Mouse (Mus musculus) neural tube, embryonic 15.5 days (tissue): ENCODE measurements around the gene Atf7. TPM values are rescaled to one million over a fixed set of nuclear protein-coding genes. Genes with fewer than 3 reads are reported as not detected.
"Not testable (repeated sequence)": the region's sequence is repeated elsewhere in the genome, so short reads cannot be mapped to it uniquely, and the experiment has no call there.

ENCODE experiments used
- ATAC-seq: fragments of 200-750 bp; cut with Nextera tagmentation; 2 replicates; pipeline ENCODE4 v1.8.0; 2017; ENCODE audit warnings: mild to moderate bottlenecking, moderate TSS enrichment, moderate library complexity; ENCODE audit not compliant: low FRiP score
- H3K27ac ChIP-seq: fragments of 300-500 bp; sonication (generic); replicated peaks from 2 replicates; pipeline ENCODE4 v1.5.1; 2015; ENCODE audit warnings: mild to moderate bottlenecking, inconsistent platforms
- H3K27me3 ChIP-seq: fragments of 300-500 bp; sonication (generic); replicated peaks from 2 replicates; pipeline ENCODE4 v1.6.1; 2015; ENCODE audit warnings: inconsistent platforms
- H3K36me3 ChIP-seq: fragments of 300-500 bp; sonication (generic); 2 replicates; pipeline ENCODE4 v1.6.1; 2015; ENCODE audit warnings: inconsistent platforms
- H3K4me1 ChIP-seq: fragments of 300-500 bp; sonication (generic); 2 replicates; pipeline ENCODE4 v1.6.1; 2015; ENCODE audit warnings: inconsistent platforms
- H3K4me2 ChIP-seq: fragments of 300-500 bp; sonication (generic); 2 replicates; pipeline ENCODE4 v1.6.1; 2015; ENCODE audit warnings: inconsistent platforms, mild to moderate bottlenecking, moderate library complexity
- H3K4me3 ChIP-seq: fragments of 300-500 bp; sonication (generic); replicated peaks from 2 replicates; pipeline ENCODE4 v1.5.1; 2015; ENCODE audit warnings: mild to moderate bottlenecking, inconsistent platforms
- H3K9ac ChIP-seq: fragments of 300-500 bp; sonication (generic); replicated peaks from 2 replicates; pipeline ENCODE4 v1.6.1; 2015; ENCODE audit warnings: mild to moderate bottlenecking, inconsistent platforms
- H3K9me3 ChIP-seq: fragments of 300-500 bp; sonication (generic); replicated peaks from 2 replicates; pipeline ENCODE4 v1.6.1; 2016; ENCODE audit warnings: inconsistent platforms
- WGBS: fragments of 180-500 bp; shearing (Covaris S2); methylation state at CpG from one replicate; pipeline ENCODE4 v1.1.7; 2015; ENCODE audit warnings: mixed read lengths; 5-methylcytosine and 5-hydroxymethylcytosine counted together
- polyA plus RNA-seq: library from polyadenylated mRNA; unstranded; fragments of >200 nt; fragmentation: Nextera tagmentation; extraction: Ambion mirVana; gene quantifications from 2 replicates; pipeline ENCODE4 v1.2.1, GENCODE M21; 2015

Atf7 gene
- polyA plus RNA-seq, 1 experiment from 2014 or later = 16.6 TPM

DNA sequence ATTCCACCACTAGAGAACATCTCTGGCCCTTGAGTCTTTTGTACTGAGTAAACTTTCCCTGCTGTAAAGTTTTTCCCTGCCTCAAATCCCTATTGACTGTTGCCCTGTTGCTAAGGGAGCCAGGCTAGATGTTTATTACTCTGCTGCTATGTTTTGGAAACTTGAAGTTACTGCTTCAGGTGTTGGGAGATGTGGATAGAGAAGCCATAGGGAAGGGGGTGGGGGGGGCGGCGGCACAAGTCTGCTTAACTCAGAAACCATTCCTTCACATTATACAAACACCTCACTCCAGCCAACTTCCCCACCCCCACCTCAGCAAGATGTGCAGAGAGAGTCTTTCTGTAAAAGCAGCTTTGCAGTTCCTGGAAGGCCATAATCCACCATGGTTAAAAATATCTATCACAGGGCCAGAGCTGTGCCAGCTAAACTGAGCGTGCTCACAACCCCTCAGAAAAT is 32.7 kb upstream of the Atf7 start:
- H3K27ac ChIP-seq = peak overlapping the region; percentile 76
- peaks cover 18% of the 10 kb centered on the region for H3K36me3 ChIP-seq
- ATAC-seq = no peak
- H3K4me2 ChIP-seq = no peak overlapping the region
- H3K4me1 ChIP-seq = peaks cover 20% of the 10 kb centered on the region
- H3K9me3 ChIP-seq = no peaks in the 10 kb centered on the region
- H3K4me3 ChIP-seq = no peak overlapping the region
- H3K9ac ChIP-seq = no peak overlapping the region
- 57% methylated on average over 3 of the region's 3 CpGs for WGBS
- H3K27me3 ChIP-seq = no peaks in the 10 kb centered on the region

DNA sequence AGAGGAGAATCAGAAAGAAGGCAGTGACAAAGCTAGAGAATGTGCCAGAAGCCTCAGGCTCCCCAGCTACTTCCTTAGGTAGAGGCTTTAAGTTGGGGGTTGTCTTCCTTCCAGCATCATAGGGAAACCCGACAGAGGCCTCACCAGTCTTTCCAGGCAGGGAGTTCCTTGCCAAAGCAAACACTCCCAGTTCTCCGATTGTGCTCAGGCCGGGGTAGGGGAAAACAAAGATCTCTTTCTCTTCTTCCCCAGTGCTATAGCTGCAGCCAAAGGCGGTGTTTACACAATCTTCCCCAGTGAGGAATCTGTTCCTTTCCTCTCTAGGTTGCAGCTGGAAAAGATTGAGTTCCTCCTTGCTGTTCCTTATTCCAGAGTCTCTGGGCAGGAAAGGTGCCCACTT is 31.4 kb upstream of the Atf7 start:
- ATAC-seq = peak; percentile 53; the same call in 1 of the 2 replicates
- peak overlapping the region; percentile 76 for H3K27ac ChIP-seq
- no peaks in the 10 kb centered on the region for H3K9me3 ChIP-seq
- 23% methylated on average over 4 of the region's 4 CpGs for WGBS
- H3K4me1 ChIP-seq = peaks cover 20% of the 10 kb centered on the region
- H3K27me3 ChIP-seq = no peaks in the 10 kb centered on the region
- peaks cover 10% of the 10 kb centered on the region for H3K36me3 ChIP-seq
- no peak overlapping the region; the same call in 1 of the 2 replicates for H3K4me2 ChIP-seq
- no peak overlapping the region for H3K9ac ChIP-seq
- H3K4me3 ChIP-seq = no peak overlapping the region

DNA sequence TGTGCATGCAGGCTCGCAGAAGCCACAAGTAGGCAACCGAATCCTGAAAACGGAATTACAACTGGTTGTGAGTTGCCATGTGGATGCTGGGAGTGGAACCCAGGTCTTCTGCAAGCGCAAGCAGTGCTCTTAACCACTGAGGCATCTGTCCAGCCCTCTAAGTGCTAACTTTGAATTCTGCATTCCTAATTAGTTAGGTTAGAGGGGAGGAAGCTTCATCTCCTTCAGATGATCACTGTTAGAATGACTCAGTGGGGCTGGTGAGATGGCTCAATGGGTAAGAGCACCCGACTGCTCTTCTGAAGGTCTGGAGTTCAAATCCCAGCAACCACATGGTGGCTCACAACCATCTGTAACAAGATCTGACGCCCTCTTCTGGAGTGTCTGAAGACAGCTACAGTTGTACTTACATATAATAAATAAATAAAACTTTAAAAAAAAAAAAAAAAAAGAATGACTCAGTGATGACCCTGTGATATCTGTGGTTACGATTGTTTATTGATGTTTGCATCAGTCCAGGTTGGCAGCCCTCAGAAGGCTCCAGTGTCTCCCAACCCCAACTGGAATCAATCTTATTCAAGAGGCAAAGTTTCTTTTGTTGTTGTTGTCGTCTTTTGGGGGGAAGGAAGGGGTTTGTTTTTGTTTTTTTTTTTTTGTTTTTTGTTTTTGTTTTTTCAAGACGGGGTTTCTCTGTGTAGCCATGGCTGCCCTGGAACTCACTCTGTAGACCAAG is 26.8 kb upstream of the Atf7 start:
- H3K4me2 ChIP-seq, H3K36me3 ChIP-seq, H3K27me3 ChIP-seq, H3K9ac ChIP-seq, ATAC-seq, H3K27ac ChIP-seq, H3K9me3 ChIP-seq, H3K4me3 ChIP-seq: not testable (repeated sequence)
- WGBS = 93% methylated on average over 8 of the region's 9 CpGs
- peaks cover 10% of the 10 kb centered on the region for H3K4me1 ChIP-seq

DNA sequence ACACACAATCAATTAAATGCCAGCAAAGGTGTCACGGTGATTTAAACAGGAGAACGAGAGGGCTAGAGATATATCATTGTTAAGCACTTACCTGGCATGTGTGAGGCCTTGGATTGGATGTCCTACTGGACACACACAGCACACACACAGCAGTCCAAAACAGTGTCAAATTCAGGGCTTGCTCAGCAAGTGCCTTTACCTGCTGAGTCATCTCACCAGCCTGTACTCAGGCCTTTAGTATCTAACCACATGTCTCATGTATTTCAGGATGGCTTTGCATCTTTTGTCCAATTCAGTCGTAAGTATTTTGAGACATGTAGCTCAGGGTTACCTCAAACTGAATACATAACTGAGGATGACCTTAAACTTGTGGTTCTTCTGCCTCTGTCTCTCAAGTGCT is 25.8 kb upstream of the Atf7 start:
- Histone ChIP-seq H3K4me2 (no peak overlapping the region), H3K4me1 (peaks cover 4% of the 10 kb centered on the region; the same call in 1 of the 2 replicates), H3K9ac (no peak overlapping the region), H3K27me3 (no peaks in the 10 kb centered on the region), H3K36me3 (no peaks in the 10 kb centered on the region), H3K27ac (no peak overlapping the region), H3K4me3 (no peak overlapping the region), H3K9me3 (no peaks in the 10 kb centered on the region)
- ATAC-seq = no peak
- WGBS = 85% methylated on average over 3 of the region's 3 CpGs

DNA sequence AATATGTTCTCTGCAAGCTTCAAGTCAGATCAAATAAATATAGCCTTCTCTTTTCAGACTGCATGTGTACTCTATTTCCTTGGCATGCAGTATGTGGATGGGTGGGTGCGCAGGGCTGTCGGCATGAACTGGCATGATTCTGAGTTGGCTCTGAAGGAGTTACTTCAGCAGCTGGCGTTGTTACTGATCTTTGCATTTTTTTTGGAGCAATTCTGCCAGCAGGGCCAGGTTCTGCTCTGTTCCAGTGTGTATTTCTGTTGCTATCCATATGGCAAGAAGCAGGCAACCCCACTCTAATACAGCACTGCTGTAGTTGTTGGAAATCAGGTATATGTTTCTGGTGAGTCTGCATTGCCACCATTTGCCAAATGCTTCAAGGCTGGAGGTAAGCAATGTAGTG is 10.6 kb upstream of the Atf7 start:
- Histone ChIP-seq H3K27ac (no peak overlapping the region), H3K36me3 (no peaks in the 10 kb centered on the region), H3K27me3 (no peaks in the 10 kb centered on the region), H3K4me1 (no peaks in the 10 kb centered on the region), H3K4me2 (no peak overlapping the region), H3K9me3 (no peaks in the 10 kb centered on the region), H3K4me3 (no peak overlapping the region), H3K9ac (no peak overlapping the region)
- ATAC-seq = no peak
- 83% methylated on average over 3 of the region's 3 CpGs for WGBS

DNA sequence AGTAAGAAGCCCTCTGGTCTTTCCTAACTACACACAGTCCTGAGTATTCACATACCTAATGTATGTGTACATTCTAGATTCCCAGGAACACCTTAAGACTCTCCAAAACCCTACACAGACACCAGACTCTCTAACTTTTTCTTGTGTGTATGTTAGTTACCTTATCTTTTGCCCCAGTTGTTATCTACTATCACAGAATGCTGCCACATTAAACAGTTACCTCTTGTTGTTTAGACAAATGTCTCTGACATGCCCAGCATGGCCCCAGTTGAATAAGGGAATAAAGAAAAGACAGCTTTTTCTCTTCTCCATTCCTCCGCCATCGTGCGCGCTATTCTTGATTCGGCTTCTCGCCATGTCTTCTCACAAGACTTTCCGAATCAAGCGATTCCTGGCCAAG is 9.4 kb upstream of the Atf7 start:
- 94% methylated on average over 8 of the region's 8 CpGs for WGBS
- H3K4me2 ChIP-seq = no peak overlapping the region
- no peak for ATAC-seq

DNA sequence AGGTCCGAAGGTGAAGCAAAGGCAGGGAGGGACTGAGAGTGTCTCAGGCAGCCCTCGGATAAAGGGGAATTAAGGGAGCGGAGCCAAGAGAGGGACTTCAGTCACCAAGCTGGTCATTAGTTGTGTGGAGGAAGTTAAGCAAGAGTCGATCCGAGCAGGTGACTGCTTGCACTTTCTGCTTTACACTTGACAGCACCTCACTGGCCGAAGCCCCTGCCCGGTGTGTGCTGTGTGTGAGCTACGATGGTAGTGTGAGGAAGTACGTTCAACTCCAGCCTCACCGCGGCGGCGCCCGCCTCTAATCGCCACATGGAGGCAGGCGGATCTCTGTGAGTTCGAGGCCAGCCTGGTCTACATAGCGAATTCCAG is 407 bp upstream of the Atf7 start:
- WGBS = under 1% methylated on average over 18 of the region's 18 CpGs
- no peaks in the 10 kb centered on the region for H3K36me3 ChIP-seq
- ATAC-seq = no peak; the same call in 1 of the 2 replicates

More for the DNA sequence above, 9.4 kb upstream of the Atf7 start:
- Histone ChIP-seq H3K9ac (no peak overlapping the region), H3K36me3 (no peaks in the 10 kb centered on the region), H3K4me1 (no peaks in the 10 kb centered on the region), H3K9me3 (no peaks in the 10 kb centered on the region), H3K27me3 (no peaks in the 10 kb centered on the region), H3K4me3 (no peak overlapping the region), H3K27ac (no peak overlapping the region)

DNA sequence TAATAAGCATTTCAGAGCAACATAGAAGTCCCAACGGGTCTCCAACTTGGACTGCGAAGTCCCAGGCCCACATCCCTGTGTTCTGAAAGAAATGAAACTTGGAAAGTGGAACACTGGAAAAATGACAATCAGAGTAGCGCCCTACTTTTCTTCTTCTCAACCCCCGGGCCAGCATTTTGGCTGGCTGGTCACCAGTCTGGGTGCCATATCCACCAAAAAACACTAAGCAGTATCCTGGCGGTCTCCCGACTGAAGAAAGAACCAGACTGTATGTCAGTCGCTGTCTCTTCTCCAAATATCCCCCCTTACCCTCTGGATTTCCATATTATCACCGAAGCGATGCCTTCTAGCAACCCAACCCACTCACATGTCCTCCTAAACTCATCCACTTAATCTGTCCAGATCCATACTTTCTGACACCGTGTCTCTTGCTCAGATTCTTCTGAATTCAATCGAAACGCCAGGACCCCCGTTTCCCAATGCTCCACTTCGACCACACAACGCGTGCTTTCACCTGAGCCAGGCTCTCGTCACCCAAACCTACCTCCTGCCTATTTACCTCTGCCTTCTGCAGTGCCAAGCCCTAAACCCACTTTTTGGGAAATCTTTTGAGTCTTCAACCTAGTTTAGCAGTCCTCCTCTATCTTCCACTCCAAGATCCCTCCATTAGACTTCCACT is 834 bp downstream of the Atf7 start:
- peak; percentile 18 for ATAC-seq
- H3K27ac ChIP-seq = peak overlapping the region; percentile 68

More for the DNA sequence above, 407 bp upstream of the Atf7 start:
- peak overlapping the region; percentile 89 for H3K4me2 ChIP-seq
- peak overlapping the region; percentile 98 for H3K27ac ChIP-seq
- H3K9me3 ChIP-seq = no peaks in the 10 kb centered on the region
- peak overlapping the region; percentile 90 for H3K4me3 ChIP-seq
- peaks cover 21% of the 10 kb centered on the region for H3K4me1 ChIP-seq
- H3K9ac ChIP-seq = peak overlapping the region; percentile 73
- no peaks in the 10 kb centered on the region for H3K27me3 ChIP-seq

DNA sequence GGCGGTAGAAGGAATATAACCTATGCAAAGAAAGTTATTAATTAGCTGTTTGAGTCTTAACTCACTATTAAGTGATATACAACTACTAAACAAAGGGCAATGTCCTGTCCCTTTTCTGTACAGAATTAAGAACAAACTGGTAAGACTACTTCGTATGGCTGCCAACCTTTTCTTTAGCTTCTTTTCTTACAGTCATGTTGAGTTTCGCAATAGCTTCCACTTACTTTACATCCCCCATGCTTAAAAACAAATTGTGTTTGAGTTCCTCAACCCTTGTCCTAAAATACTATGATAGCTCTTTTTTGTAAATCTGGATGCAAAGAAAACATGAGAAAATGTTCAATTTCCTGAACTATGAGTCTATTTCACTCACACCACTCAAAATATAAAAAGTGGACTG is 2.1 kb downstream of the Atf7 start:
- 80% methylated on average over 3 of the region's 3 CpGs for WGBS
- Histone ChIP-seq H3K4me2 (peak overlapping the region; percentile 89; the same call in 1 of the 2 replicates), H3K27me3 (no peaks in the 10 kb centered on the region), H3K4me1 (peaks cover 21% of the 10 kb centered on the region), H3K4me3 (no peak overlapping the region), H3K36me3 (no peaks in the 10 kb centered on the region), H3K9ac (no peak overlapping the region), H3K9me3 (no peaks in the 10 kb centered on the region), H3K27ac (no peak overlapping the region)
- ATAC-seq = no peak

More for the DNA sequence above, 834 bp downstream of the Atf7 start:
- Histone ChIP-seq H3K4me3 (peak overlapping the region; percentile 90), H3K36me3 (no peaks in the 10 kb centered on the region), H3K4me2 (peak overlapping the region; percentile 89), H3K9me3 (no peaks in the 10 kb centered on the region), H3K4me1 (peaks cover 21% of the 10 kb centered on the region), H3K9ac (peak overlapping the region; percentile 73), H3K27me3 (no peaks in the 10 kb centered on the region)
- WGBS = 4% methylated on average over 17 of the region's 17 CpGs

DNA sequence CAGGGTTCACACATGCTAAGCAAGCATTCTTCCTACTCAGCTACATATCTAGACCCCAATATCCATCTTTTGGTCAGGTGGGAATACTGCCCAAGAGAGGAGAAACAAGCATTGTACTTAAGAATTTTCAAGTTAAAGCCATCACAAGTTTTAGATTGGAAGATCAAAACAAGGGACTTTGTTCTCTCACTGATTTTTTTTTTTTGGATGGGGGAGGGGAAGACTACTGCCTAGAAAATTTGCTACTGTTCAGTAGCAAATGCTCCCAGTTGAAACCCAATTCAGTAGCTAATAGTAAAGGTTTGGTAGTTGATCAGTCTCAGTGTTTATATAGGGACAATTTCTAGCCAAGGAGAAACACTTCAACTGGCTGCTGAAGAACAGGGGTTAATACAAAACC is 2.7 kb downstream of the Atf7 start:
- ATAC-seq = no peak
- Histone ChIP-seq H3K36me3 (no peaks in the 10 kb centered on the region), H3K27ac (no peak overlapping the region), H3K27me3 (no peaks in the 10 kb centered on the region), H3K4me3 (no peak overlapping the region), H3K9ac (no peak overlapping the region), H3K4me2 (no peak overlapping the region), H3K4me1 (peaks cover 21% of the 10 kb centered on the region), H3K9me3 (no peaks in the 10 kb centered on the region)

DNA sequence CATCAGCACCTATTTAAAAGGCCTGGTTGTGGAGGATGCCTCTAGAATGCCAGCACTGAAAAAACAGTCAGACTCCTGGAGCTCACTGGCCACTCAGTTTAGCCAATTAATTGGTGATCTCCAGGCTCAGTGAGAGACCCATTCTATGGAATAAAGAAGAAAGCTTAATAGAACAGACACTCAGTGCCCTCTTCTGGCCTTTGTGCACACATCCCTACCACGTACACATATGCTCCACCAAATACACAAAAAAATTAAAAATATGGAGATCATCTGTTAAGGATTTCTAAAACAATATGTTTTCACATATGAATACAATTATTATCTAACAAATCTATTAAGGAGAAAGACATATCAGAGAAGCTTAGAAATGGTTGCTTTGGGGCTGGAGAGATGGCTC is 4.5 kb downstream of the Atf7 start:
- no peak overlapping the region for H3K27ac ChIP-seq
- no peak overlapping the region for H3K4me2 ChIP-seq
- H3K9me3 ChIP-seq = no peaks in the 10 kb centered on the region
- WGBS = 85% methylated on average over 1 of the region's 1 CpGs
- ATAC-seq = no peak
- H3K36me3 ChIP-seq = no peaks in the 10 kb centered on the region
- no peaks in the 10 kb centered on the region for H3K27me3 ChIP-seq
- H3K4me1 ChIP-seq = peaks cover 17% of the 10 kb centered on the region
- H3K4me3 ChIP-seq = no peak overlapping the region
- no peak overlapping the region for H3K9ac ChIP-seq

DNA sequence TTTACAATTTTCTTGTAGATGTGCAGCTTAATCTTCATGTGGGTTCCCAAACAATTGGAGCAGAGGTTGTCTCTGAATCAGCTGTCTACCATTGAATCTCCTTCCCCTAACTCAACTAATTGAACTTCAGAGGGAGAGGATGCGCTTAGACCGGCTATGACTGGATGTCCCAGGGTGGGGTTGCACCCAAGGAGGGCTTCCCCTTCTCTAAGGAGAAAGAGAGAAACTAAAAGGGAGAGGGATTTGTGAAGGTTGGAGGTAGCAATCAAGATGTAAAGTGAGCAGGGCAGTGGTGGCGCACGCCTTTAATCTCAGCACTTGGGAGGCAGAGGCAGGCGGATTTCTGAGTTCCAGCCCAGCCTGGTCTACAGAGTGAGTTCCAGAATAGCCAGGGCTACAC is 5.8 kb downstream of the Atf7 start:
- Histone ChIP-seq H3K27me3 (no peaks in the 10 kb centered on the region), H3K4me2 (no peak overlapping the region), H3K4me1 (peaks cover 14% of the 10 kb centered on the region), H3K9ac (no peak overlapping the region), H3K9me3 (no peaks in the 10 kb centered on the region), H3K4me3 (no peak overlapping the region), H3K27ac (no peak overlapping the region), H3K36me3 (no peaks in the 10 kb centered on the region)
- 95% methylated on average over 5 of the region's 5 CpGs for WGBS
- ATAC-seq = no peak
